Mouse (Mus musculus): Measurements from ENCODE around the gene Rnf5. TPM values are rescaled to one million over a fixed set of nuclear protein-coding genes. Genes with fewer than 3 reads are reported as not detected.

The Rnf5 gene
- 60.1 TPM for polyA plus RNA-seq (2014; fragmentation: Illumina TruSeq; extraction: RNeasy Lipid Tissue Mini Kit (QIAGEN cat#74804); ENCODE audit: low read depth, low replicate concordance)

GRCm38 (mm10) chr17:34603375-34604060, at the start of gene Rnf5:
Gene Rnf5, minus strand, starts transcription at chr17:34603690.

GRCm38 (mm10) chr17:34646906-34647787, 43.7 kb upstream of the Rnf5 start, which contains the start of gene Atf6b:
Gene Atf6b, plus strand, starts transcription at chr17:34647146.

GRCm38 (mm10) chr17:34644608-34645007, 41.1 kb upstream of the Rnf5 start, which contains the start of gene Fkbpl:
Gene Fkbpl, plus strand, starts transcription at chr17:34644764.

GRCm38 (mm10) chr17:34629221-34629751, 25.8 kb upstream of the Rnf5 start, which contains the start of gene Prrt1:
Gene Prrt1, plus strand, starts transcription at chr17:34629533.

GRCm38 (mm10) chr17:34627943-34628643, 24.6 kb upstream of the Rnf5 start, which contains the start of gene Ppt2:
Gene Ppt2, minus strand, starts transcription at chr17:34628510.

GRCm38 (mm10) chr17:34615871-34616270, 12.4 kb upstream of the Rnf5 start, which contains the start of gene Egfl8:
Gene Egfl8, minus strand, starts transcription at chr17:34615971.

GRCm38 (mm10) chr17:34604061-34604508, 595 bp upstream of the Rnf5 start, which contains the start of gene Agpat1:
Gene Agpat1, plus strand, starts transcription at chr17:34604262.

GRCm38 (mm10) chr17:34597566-34598095, 5.9 kb downstream of the Rnf5 start, which contains the start of gene Ager:
Gene Ager, plus strand, starts transcription at chr17:34597862.

GRCm38 (mm10) chr17:34591029-34591993, 12.2 kb downstream of the Rnf5 start, which contains the start of gene Pbx2:
Gene Pbx2, plus strand, starts transcription at chr17:34591266.

GRCm38 (mm10) chr17:34589681-34590101, 13.8 kb downstream of the Rnf5 start, which contains the start of gene Gpsm3:
Gene Gpsm3, plus strand, starts transcription at chr17:34589806.

GRCm38 (mm10) chr17:34564003-34564421, 39.5 kb downstream of the Rnf5 start, which contains the start of gene Notch4:
Gene Notch4, plus strand, starts transcription at chr17:34564268.

Other genes starting within 250 kb of the Rnf5 start
- not detected for gene Btnl2, start 248.9 kb downstream of the Rnf5 start, polyA plus RNA-seq (2014; fragmentation: Illumina TruSeq; extraction: RNeasy Lipid Tissue Mini Kit (QIAGEN cat#74804); ENCODE audit: low read depth, low replicate concordance)
- gene Btnl1, start 226.6 kb downstream of the Rnf5 start, polyA plus RNA-seq (2014; fragmentation: Illumina TruSeq; extraction: RNeasy Lipid Tissue Mini Kit (QIAGEN cat#74804); ENCODE audit: low read depth, low replicate concordance), result not detected
- 3.4 TPM for gene BC051142, start 204.9 kb downstream of the Rnf5 start, polyA plus RNA-seq (2014; fragmentation: Illumina TruSeq; extraction: RNeasy Lipid Tissue Mini Kit (QIAGEN cat#74804); ENCODE audit: low read depth, low replicate concordance)
- not detected for gene Btnl4, start 126.4 kb downstream of the Rnf5 start, polyA plus RNA-seq (2014; fragmentation: Illumina TruSeq; extraction: RNeasy Lipid Tissue Mini Kit (QIAGEN cat#74804); ENCODE audit: low read depth, low replicate concordance)
- gene Btnl6, start 86.3 kb downstream of the Rnf5 start, polyA plus RNA-seq (2014; fragmentation: Illumina TruSeq; extraction: RNeasy Lipid Tissue Mini Kit (QIAGEN cat#74804); ENCODE audit: low read depth, low replicate concordance), result not detected
- 1.3 TPM for gene Notch4, start 39.4 kb downstream of the Rnf5 start, polyA plus RNA-seq (2014; fragmentation: Illumina TruSeq; extraction: RNeasy Lipid Tissue Mini Kit (QIAGEN cat#74804); ENCODE audit: low read depth, low replicate concordance)
- not detected for gene Gpsm3, start 13.9 kb downstream of the Rnf5 start, polyA plus RNA-seq (2014; fragmentation: Illumina TruSeq; extraction: RNeasy Lipid Tissue Mini Kit (QIAGEN cat#74804); ENCODE audit: low read depth, low replicate concordance)
- 14.3 TPM for gene Pbx2, start 12.4 kb downstream of the Rnf5 start, polyA plus RNA-seq (2014; fragmentation: Illumina TruSeq; extraction: RNeasy Lipid Tissue Mini Kit (QIAGEN cat#74804); ENCODE audit: low read depth, low replicate concordance)
- gene Ager, start 5.8 kb downstream of the Rnf5 start, polyA plus RNA-seq (2014; fragmentation: Illumina TruSeq; extraction: RNeasy Lipid Tissue Mini Kit (QIAGEN cat#74804); ENCODE audit: low read depth, low replicate concordance), result not detected
- gene Agpat1, start 572 bp upstream of the Rnf5 start, polyA plus RNA-seq (2014; fragmentation: Illumina TruSeq; extraction: RNeasy Lipid Tissue Mini Kit (QIAGEN cat#74804); ENCODE audit: low read depth, low replicate concordance), result 3.4 TPM
- not detected for gene Egfl8, start 12.3 kb upstream of the Rnf5 start, polyA plus RNA-seq (2014; fragmentation: Illumina TruSeq; extraction: RNeasy Lipid Tissue Mini Kit (QIAGEN cat#74804); ENCODE audit: low read depth, low replicate concordance)
- gene Ppt2, start 24.8 kb upstream of the Rnf5 start, polyA plus RNA-seq (2014; fragmentation: Illumina TruSeq; extraction: RNeasy Lipid Tissue Mini Kit (QIAGEN cat#74804); ENCODE audit: low read depth, low replicate concordance), result 5.6 TPM
- gene Prrt1, start 25.8 kb upstream of the Rnf5 start, polyA plus RNA-seq (2014; fragmentation: Illumina TruSeq; extraction: RNeasy Lipid Tissue Mini Kit (QIAGEN cat#74804); ENCODE audit: low read depth, low replicate concordance), result 3.4 TPM
- gene Fkbpl, start 41.1 kb upstream of the Rnf5 start, polyA plus RNA-seq (2014; fragmentation: Illumina TruSeq; extraction: RNeasy Lipid Tissue Mini Kit (QIAGEN cat#74804); ENCODE audit: low read depth, low replicate concordance), result 4.7 TPM
- 2.6 TPM for gene Atf6b, start 43.5 kb upstream of the Rnf5 start, polyA plus RNA-seq (2014; fragmentation: Illumina TruSeq; extraction: RNeasy Lipid Tissue Mini Kit (QIAGEN cat#74804); ENCODE audit: low read depth, low replicate concordance)
- gene Tnxb, start 66.8 kb upstream of the Rnf5 start, polyA plus RNA-seq (2014; fragmentation: Illumina TruSeq; extraction: RNeasy Lipid Tissue Mini Kit (QIAGEN cat#74804); ENCODE audit: low read depth, low replicate concordance), result 0.17 TPM
- 9.4 TPM for gene C4b, start 140.2 kb upstream of the Rnf5 start, polyA plus RNA-seq (2014; fragmentation: Illumina TruSeq; extraction: RNeasy Lipid Tissue Mini Kit (QIAGEN cat#74804); ENCODE audit: low read depth, low replicate concordance)
- 560 TPM for gene Cyp21a1, start 200.9 kb upstream of the Rnf5 start, polyA plus RNA-seq (2014; fragmentation: Illumina TruSeq; extraction: RNeasy Lipid Tissue Mini Kit (QIAGEN cat#74804); ENCODE audit: low read depth, low replicate concordance)
- 11.5 TPM for gene Stk19, start 233.3 kb upstream of the Rnf5 start, polyA plus RNA-seq (2014; fragmentation: Illumina TruSeq; extraction: RNeasy Lipid Tissue Mini Kit (QIAGEN cat#74804); ENCODE audit: low read depth, low replicate concordance)
- gene Dxo, start 233.3 kb upstream of the Rnf5 start, polyA plus RNA-seq (2014; fragmentation: Illumina TruSeq; extraction: RNeasy Lipid Tissue Mini Kit (QIAGEN cat#74804); ENCODE audit: low read depth, low replicate concordance), result 3.9 TPM
- gene Skiv2l, start 246.5 kb upstream of the Rnf5 start, polyA plus RNA-seq (2014; fragmentation: Illumina TruSeq; extraction: RNeasy Lipid Tissue Mini Kit (QIAGEN cat#74804); ENCODE audit: low read depth, low replicate concordance), result 3.8 TPM
- 2.9 TPM for gene Nelfe, start 246.7 kb upstream of the Rnf5 start, polyA plus RNA-seq (2014; fragmentation: Illumina TruSeq; extraction: RNeasy Lipid Tissue Mini Kit (QIAGEN cat#74804); ENCODE audit: low read depth, low replicate concordance)

Measured in adrenal gland, adult 10 weeks (tissue).